Mouse (Mus musculus) limb, embryonic 14.5 days (tissue): ENCODE measurements around the gene Slc16a4. TPM values are rescaled to one million over a fixed set of nuclear protein-coding genes. Genes with fewer than 3 reads are reported as not detected.

Source experiments
- ATAC-seq: fragments of 200-750 bp; cut with Nextera tagmentation; 2 replicates; pipeline ENCODE4 v1.8.0; 2017; ENCODE audit warnings: low read depth, moderate number of reproducible peaks, moderate TSS enrichment; ENCODE audit not compliant: low FRiP score
- DNase-seq: peaks from one replicate; pipeline ENCODE4 v3.0.0-alpha.2; 2015; ENCODE audit warnings: low spot score
- H3K27ac ChIP-seq: fragments of 300-500 bp; sonication (generic); replicated peaks from 2 replicates; pipeline ENCODE4 v1.5.1; 2014; ENCODE audit warnings: low read depth, mild to moderate bottlenecking, low read length, moderate library complexity, mixed read lengths
- H3K27me3 ChIP-seq: fragments of 300-500 bp; sonication (generic); 2 replicates; pipeline ENCODE4 v1.6.1; 2014; ENCODE audit warnings: low read length, mixed read lengths; ENCODE audit not compliant: control insufficient read depth, insufficient read depth
- H3K36me3 ChIP-seq: fragments of 300-500 bp; sonication (generic); 2 replicates; pipeline ENCODE4 v1.6.1; 2014; ENCODE audit warnings: mild to moderate bottlenecking, low read length, moderate library complexity, mixed read lengths; ENCODE audit not compliant: control insufficient read depth, insufficient read depth
- H3K4me1 ChIP-seq: fragments of 300-500 bp; sonication (generic); 2 replicates; pipeline ENCODE4 v1.6.1; 2014; ENCODE audit warnings: antibody characterized with exemption, low read length, mixed read lengths; ENCODE audit not compliant: control insufficient read depth, insufficient read depth
- H3K4me2 ChIP-seq: fragments of 300-500 bp; sonication (generic); replicated peaks from 2 replicates; pipeline ENCODE4 v1.6.1; 2014; ENCODE audit warnings: low read depth, mild to moderate bottlenecking, low read length, moderate library complexity; ENCODE audit not compliant: severe bottlenecking
- H3K4me3 ChIP-seq: fragments of 300-500 bp; sonication (generic); replicated peaks from 2 replicates; pipeline ENCODE4 v1.5.1; 2014; ENCODE audit warnings: low read length
- H3K9ac ChIP-seq: fragments of 300-500 bp; sonication (generic); 2 replicates; pipeline ENCODE4 v1.6.1; 2014; ENCODE audit warnings: mild to moderate bottlenecking, low read depth, low read length, moderate library complexity; ENCODE audit not compliant: severe bottlenecking
- H3K9me3 ChIP-seq: fragments of 300-500 bp; sonication (generic); 2 replicates; pipeline ENCODE4 v1.6.1; 2016; ENCODE audit warnings: low read length; ENCODE audit not compliant: control insufficient read depth
- POLR2A ChIP-seq: fragments of 200-500 bp; IDR thresholded peaks from 2 replicates; pipeline ENCODE4 v1.8.0; 2012; ENCODE audit warnings: inconsistent platforms, mild to moderate bottlenecking, moderate library complexity, borderline replicate concordance; ENCODE audit not compliant: insufficient read depth, insufficient read length; ENCODE audit errors: extremely low read depth
- WGBS: fragments of 180-500 bp; shearing (Covaris S2); extraction: QIAGEN DNeasy Blood & Tissue Kit; methylation state at CpG from one replicate; pipeline ENCODE4 v1.1.7; 2014; 5-methylcytosine and 5-hydroxymethylcytosine counted together
- polyA plus RNA-seq, 2 experiments: library from polyadenylated mRNA; depleted of rRNA in 1 of 2; stranded (reverse) in 1 of 2; unstranded in 1 of 2; fragments of >200 nt; fragmentation: Nextera tagmentation in 1 of 2; extraction: Ambion mirVana in 1 of 2; gene quantifications; 2 replicates each; pipeline versions ENCODE4 v1.2.1 to v1.2.3; 2012 to 2014

Gene Slc16a4
- polyA plus RNA-seq, 2 experiments: 4.1 to 8.0 TPM

DNA sequence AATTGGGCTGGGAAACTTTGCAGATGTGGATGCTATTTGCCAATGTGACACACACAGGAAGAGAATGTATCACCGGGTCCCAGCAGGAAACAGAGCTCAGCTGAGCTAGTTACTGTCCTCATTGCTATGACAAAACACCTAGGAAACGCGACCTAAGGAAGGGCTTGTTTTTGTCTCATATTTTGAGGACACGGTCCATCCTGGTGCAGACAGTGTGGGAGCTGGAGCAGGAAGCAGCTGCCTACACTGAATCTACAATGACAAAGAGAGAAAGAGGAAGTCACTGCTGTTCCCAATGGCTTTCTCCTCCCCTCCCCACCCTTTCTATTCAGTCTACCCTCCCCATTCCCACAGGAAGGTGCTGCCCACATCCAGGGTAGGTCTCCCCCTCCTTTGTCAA, 39.0 kb upstream of the Slc16a4 start:
- ATAC-seq (no peak), DNase-seq (no peak)
- 78% methylated on average over 4 of the region's 4 CpGs for WGBS
- Histone ChIP-seq H3K36me3 (no peaks in the 10 kb centered on the region), H3K4me3 (no peak overlapping the region), H3K27me3 (no peaks in the 10 kb centered on the region), H3K9me3 (no peaks in the 10 kb centered on the region), H3K9ac (no peak overlapping the region), H3K4me1 (no peaks in the 10 kb centered on the region), H3K27ac (no peak overlapping the region), H3K4me2 (no peak overlapping the region)
- no peak for TF ChIP-seq POLR2A

DNA sequence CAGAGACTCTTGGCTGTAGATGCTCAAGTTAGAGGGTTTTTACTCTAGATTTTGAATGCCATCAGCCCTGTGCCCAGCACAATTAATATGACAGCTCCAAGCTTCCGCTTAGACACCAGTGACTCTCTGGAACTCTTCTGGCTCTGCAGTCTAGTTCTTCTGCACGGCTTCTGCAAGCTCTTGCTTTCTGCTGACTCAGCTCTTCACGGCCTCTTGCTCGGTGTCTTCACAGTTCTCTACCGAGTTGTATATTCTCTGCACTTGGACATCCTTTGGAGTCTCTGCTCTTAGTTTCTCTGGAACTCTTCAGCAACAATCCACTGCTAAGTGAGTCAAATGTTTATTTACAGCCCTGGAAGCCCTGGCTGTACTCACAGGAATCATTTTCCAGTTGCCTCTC, 37.1 kb upstream of the Slc16a4 start:
- no peak overlapping the region for H3K27ac ChIP-seq
- no peak for DNase-seq
- no peak for ATAC-seq
- TF ChIP-seq POLR2A: no peak
- 79% methylated on average over 5 of the region's 5 CpGs for WGBS
- no peaks in the 10 kb centered on the region for H3K27me3 ChIP-seq
- no peaks in the 10 kb centered on the region for H3K9me3 ChIP-seq
- no peak overlapping the region for H3K9ac ChIP-seq
- no peaks in the 10 kb centered on the region for H3K36me3 ChIP-seq
- H3K4me1 ChIP-seq: no peaks in the 10 kb centered on the region
- no peak overlapping the region for H3K4me3 ChIP-seq
- no peak overlapping the region for H3K4me2 ChIP-seq

DNA sequence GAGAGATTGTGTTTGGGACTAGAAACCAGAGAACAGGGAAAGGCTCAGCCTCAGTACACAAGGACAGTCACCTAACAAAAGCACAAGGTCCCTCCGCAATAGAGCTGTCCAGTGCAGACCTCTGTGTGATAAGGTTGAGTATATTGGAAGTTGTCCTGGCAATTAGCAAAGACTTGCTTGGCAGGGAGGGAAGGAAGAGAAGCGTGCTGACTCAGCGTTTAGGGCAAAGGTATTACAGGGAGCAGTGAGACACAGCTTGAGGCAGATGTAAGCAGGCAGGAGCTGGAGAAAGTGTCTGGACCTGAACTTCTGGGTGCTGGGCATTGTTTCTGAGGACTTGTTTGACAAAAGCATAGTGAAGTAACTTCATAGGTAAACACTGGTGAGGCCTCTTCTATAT, 35.0 kb upstream of the Slc16a4 start:
- peaks cover 4% of the 10 kb centered on the region; the same call in 1 of the 2 replicates for H3K4me1 ChIP-seq
- no peak overlapping the region for H3K9ac ChIP-seq
- WGBS: 82% methylated on average over 3 of the region's 3 CpGs

DNA sequence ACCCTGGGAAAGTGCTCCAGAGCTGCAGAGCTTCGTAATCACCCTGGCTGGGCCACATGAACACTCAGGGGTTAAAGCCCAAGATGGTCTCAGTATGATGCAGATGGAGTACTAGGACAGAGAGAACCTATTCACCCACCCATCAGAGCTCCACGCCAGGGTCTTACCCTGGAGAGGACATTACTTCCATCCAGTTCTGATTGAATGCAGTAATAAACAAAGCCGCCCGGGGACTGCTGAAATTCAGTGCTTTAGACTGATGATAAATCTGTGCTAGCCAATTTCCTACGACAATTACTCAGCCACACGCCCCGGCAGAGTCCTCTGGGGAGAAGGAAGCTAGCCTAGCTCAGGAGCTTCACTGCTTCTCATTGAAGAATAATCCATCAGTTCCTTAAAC, 34.3 kb upstream of the Slc16a4 start:
- H3K36me3 ChIP-seq: no peaks in the 10 kb centered on the region
- TF ChIP-seq POLR2A: no peak
- no peak overlapping the region for H3K4me3 ChIP-seq
- DNase-seq (no peak), ATAC-seq (no peak)
- H3K4me1 ChIP-seq: peaks cover 11% of the 10 kb centered on the region
- no peak overlapping the region for H3K27ac ChIP-seq
- no peaks in the 10 kb centered on the region for H3K27me3 ChIP-seq
- WGBS: 40% methylated on average over 7 of the region's 7 CpGs
- H3K4me2 ChIP-seq: no peak overlapping the region
- no peaks in the 10 kb centered on the region for H3K9me3 ChIP-seq
- no peak overlapping the region for H3K9ac ChIP-seq

More for the DNA sequence above, 35.0 kb upstream of the Slc16a4 start:
- ATAC-seq (no peak), DNase-seq (no peak)
- Histone ChIP-seq H3K4me2 (no peak overlapping the region), H3K4me3 (no peak overlapping the region), H3K27me3 (no peaks in the 10 kb centered on the region), H3K27ac (no peak overlapping the region), H3K36me3 (no peaks in the 10 kb centered on the region), H3K9me3 (no peaks in the 10 kb centered on the region)
- no peak for TF ChIP-seq POLR2A

DNA sequence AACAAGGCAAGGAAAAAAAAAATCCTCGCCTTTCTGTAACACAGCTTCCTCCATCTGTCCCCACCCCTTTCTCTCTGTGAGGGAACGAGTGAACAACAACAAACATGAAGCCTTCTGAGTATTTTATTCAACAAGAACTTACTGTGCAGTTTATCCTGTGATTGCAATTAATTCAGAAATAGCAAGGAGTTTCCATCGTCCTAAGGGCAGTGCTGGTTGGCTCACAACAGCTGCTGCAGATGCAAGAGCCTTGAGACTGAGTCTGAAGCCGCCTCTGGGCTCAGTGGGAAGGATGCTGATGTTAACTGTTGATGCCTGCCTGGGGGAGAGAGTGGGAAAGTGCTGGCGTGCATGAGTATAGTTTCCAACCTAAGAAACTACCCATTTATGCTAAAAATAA, 33.1 kb upstream of the Slc16a4 start:
- no peak overlapping the region for H3K9ac ChIP-seq
- H3K27ac ChIP-seq: no peak overlapping the region
- 54% methylated on average over 5 of the region's 5 CpGs for WGBS
- no peak overlapping the region for H3K4me3 ChIP-seq
- no peaks in the 10 kb centered on the region for H3K27me3 ChIP-seq
- ATAC-seq (no peak), DNase-seq (no peak)
- H3K9me3 ChIP-seq: no peaks in the 10 kb centered on the region
- no peak for TF ChIP-seq POLR2A
- H3K4me1 ChIP-seq: peaks cover 13% of the 10 kb centered on the region
- H3K4me2 ChIP-seq: no peak overlapping the region
- H3K36me3 ChIP-seq: no peaks in the 10 kb centered on the region

DNA sequence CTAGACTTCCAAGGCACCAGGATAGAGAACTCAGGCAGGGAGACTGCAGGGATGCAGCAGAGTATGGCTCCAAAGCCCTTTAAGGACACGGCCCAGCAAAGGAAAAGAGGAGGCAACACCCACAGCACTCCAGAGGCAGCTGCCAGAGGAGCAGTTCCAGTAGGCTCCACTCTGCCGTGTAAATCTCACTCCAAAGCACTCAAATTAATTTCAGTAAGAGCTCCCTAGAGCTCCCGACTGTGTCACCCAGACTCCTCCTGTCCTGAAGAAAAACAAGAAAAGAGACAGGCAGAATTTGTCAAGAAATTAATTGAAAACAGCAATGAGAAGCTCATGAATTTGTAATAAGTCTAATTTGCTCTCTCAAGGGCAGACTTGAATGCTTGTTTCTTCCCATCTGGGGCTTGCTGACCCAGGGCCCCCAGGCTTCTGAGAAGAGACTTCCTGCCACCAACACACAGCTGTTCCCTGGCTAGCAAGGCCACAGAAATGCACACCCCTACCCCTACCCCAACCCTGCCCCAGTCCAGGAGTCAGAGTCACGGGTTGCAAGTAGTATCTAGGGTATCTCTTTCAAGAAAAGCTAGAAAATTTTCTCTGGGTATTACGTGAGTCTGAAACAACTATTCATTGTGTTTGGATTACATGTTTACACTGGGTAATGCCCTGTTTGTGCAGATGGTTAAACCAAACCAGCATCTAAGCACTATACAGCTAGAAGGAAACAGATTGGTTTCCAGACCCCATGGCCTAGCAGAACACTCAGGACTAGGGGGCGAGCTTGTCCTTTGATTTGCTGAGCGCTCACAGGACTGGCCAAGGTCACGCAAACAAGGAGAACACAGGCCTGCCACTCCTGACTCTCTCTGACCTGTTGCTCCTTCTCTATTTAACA, 29.8 kb upstream of the Slc16a4 start:
- Histone ChIP-seq H3K36me3 (no peaks in the 10 kb centered on the region), H3K4me3 (no peak overlapping the region), H3K27me3 (no peaks in the 10 kb centered on the region), H3K4me2 (no peak overlapping the region), H3K27ac (no peak overlapping the region), H3K9me3 (no peaks in the 10 kb centered on the region), H3K9ac (no peak overlapping the region), H3K4me1 (peaks cover 13% of the 10 kb centered on the region)
- TF ChIP-seq POLR2A: no peak
- peak; percentile 63; the same call in 1 of the 2 replicates for ATAC-seq
- 37% methylated on average over 8 of the region's 8 CpGs for whole genome bisulfite sequencing
- no peak for DNase-seq
